Mouse (Mus musculus) cerebellum, adult 2 months (tissue): ENCODE results near the gene Mrpl23.

Experiments used
- CTCF ChIP-seq: fragments of 200-500 bp; IDR thresholded peaks from 2 replicates; pipeline ENCODE4 v1.5.1; 2011; ENCODE audit warnings: low read depth, mild to moderate bottlenecking, control low read depth, low read length, moderate library complexity, borderline replicate concordance; ENCODE audit not compliant: insufficient read depth
- POLR2A ChIP-seq: fragments of 200-500 bp; IDR thresholded peaks from 2 replicates; pipeline ENCODE4 v1.6.1; 2011; ENCODE audit warnings: low read length, control low read depth, borderline replicate concordance; ENCODE audit not compliant: insufficient read depth

DNA sequence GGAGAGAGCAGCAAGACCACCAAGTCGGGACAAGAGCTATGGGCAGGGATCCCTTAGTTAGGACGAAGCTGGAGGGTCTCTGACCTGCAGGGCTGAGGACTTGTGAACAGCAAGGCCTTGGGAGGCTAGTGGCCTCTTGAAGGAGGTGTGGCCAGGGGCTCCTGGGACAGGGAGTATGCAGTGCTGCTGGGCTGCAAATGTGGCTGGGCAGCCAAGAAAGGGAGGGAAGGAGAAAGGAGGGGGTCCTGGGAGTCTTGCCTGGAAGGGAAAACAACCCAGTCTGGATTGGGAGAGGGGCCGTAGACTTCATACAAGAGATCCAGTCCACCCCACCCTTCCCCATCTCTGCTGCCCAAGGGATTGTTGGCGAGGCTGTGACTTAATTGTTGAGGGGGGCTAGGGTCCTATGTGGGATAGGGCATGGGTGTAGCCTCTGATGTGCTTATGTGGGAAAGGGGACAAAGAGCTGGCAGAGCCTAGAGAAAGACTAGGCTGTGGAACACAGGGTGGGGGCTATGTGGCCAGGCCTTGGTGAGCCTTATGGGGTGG is 439 bp upstream of the Mrpl23 start:
- TF ChIP-seq POLR2A (no peak), CTCF (no peak)
